Mouse (Mus musculus): ENCODE measurements around the gene Insr. TPM values are rescaled to one million over a fixed set of nuclear protein-coding genes. Genes with fewer than 3 reads are reported as not detected.

The Insr gene
- total and polyA plus RNA-seq, 3 experiments = 5.3 to 7.6 TPM; not detected in 1

GRCm38 (mm10) chr8:3209960-3210359 is 69.5 kb downstream of the Insr start:
- H3K9ac ChIP-seq (ENCODE audit: control insufficient read depth, low read depth, low read length, poor library complexity, severe bottlenecking) = no peak overlapping the region
- no peaks in the 10 kb centered on the region for H3K4me1 ChIP-seq (ENCODE audit: control insufficient read depth in 1 of 2, insufficient read depth in 2 of 2, low read length in 2 of 2)
- no peak overlapping the region for H3K27ac ChIP-seq (ENCODE audit: control insufficient read depth, low read depth, low read length)
- no peaks in the 10 kb centered on the region for H3K27me3 ChIP-seq (ENCODE audit: control insufficient read depth in 1 of 2, insufficient read depth in 2 of 2, low read length in 2 of 2)
- no peak overlapping the region for H3K4me3 ChIP-seq (ENCODE audit: control insufficient read depth in 1 of 2, insufficient read depth in 1 of 2, low read depth in 2 of 2, low read length in 2 of 2)
- TF ChIP-seq CHD1 (IDR thresholded peaks at IDR 0.05; ENCODE audit: low read depth, low read length) (no peak), BHLHE40 (IDR thresholded peaks at IDR 0.05; ENCODE audit: borderline replicate concordance, low read depth, low read length) (no peak), ZKSCAN1 (IDR thresholded peaks at IDR 0.05; ENCODE audit: low read depth, low read length) (no peak), TAL1 (IDR thresholded peaks at IDR 0.05; ENCODE audit: low read length) (no peak), CHD2 (IDR thresholded peaks at IDR 0.05; ENCODE audit: low read length) (no peak), POLR2A (IDR thresholded peaks at IDR 0.05; ENCODE audit: control insufficient read depth in 1 of 2, insufficient read depth in 1 of 2, low read depth in 1 of 2, low read length in 2 of 2, poor library complexity in 1 of 2) (no peak), GATA1 (IDR thresholded peaks at IDR 0.05; ENCODE audit: low read depth, low read length) (no peak), SMC3 (IDR thresholded peaks at IDR 0.05; ENCODE audit: low read depth, low read length) (no peak), POLR2AphosphoS2 (IDR thresholded peaks at IDR 0.05; ENCODE audit: low read length) (no peak), MEF2A (IDR thresholded peaks at IDR 0.05; ENCODE audit: extremely low read depth, insufficient replicate concordance, low read depth, low read length, poor library complexity, severe bottlenecking) (no peak), USF1 (IDR thresholded peaks at IDR 0.05; ENCODE audit: low read depth, low read length) (no peak), ELF1 (IDR thresholded peaks at IDR 0.05; ENCODE audit: low read depth, low read length) (no peak), MXI1 (IDR thresholded peaks at IDR 0.05; ENCODE audit: low read depth, low read length) (no peak)
- no peak for DNase-seq (ENCODE audit: low read depth, low spot score)
- no peaks in the 10 kb centered on the region for H3K36me3 ChIP-seq (ENCODE audit: control insufficient read depth in 1 of 2, insufficient read depth in 2 of 2, low read length in 2 of 2)
- no peaks in the 10 kb centered on the region for H3K9me3 ChIP-seq (replicated peaks; ENCODE audit: insufficient read depth, low read length)
- H3K79me2 ChIP-seq (ENCODE audit: control insufficient read depth, insufficient read depth, low read length, poor library complexity) = no peaks in the 10 kb centered on the region

- Histone ChIP-seq H3K4me3 (ENCODE audit: control insufficient read depth in 1 of 2, insufficient read depth in 1 of 2, low read depth in 2 of 2, low read length in 2 of 2) (no peak overlapping the region), H3K27me3 (ENCODE audit: control insufficient read depth in 1 of 2, insufficient read depth in 2 of 2, low read length in 2 of 2) (no peaks in the 10 kb centered on the region), H3K36me3 (ENCODE audit: control insufficient read depth in 1 of 2, insufficient read depth in 2 of 2, low read length in 2 of 2) (no peaks in the 10 kb centered on the region), H3K27ac (ENCODE audit: control insufficient read depth, low read depth, low read length) (no peak overlapping the region), H3K4me1 (ENCODE audit: control insufficient read depth in 1 of 2, insufficient read depth in 2 of 2, low read length in 2 of 2) (no peaks in the 10 kb centered on the region), H3K9me3 (replicated peaks; ENCODE audit: insufficient read depth, low read length) (no peaks in the 10 kb centered on the region), H3K79me2 (ENCODE audit: control insufficient read depth, insufficient read depth, low read length, poor library complexity) (no peaks in the 10 kb centered on the region), H3K9ac (ENCODE audit: control insufficient read depth, low read depth, low read length, poor library complexity, severe bottlenecking) (no peak overlapping the region)
- no peak for DNase-seq (ENCODE audit: low read depth, low spot score)
- TF ChIP-seq MAFK (IDR thresholded peaks at IDR 0.05; ENCODE audit: borderline replicate concordance, low read depth, low read length) (no peak), SMC3 (IDR thresholded peaks at IDR 0.05; ENCODE audit: low read depth, low read length) (no peak), MXI1 (IDR thresholded peaks at IDR 0.05; ENCODE audit: low read depth, low read length) (no peak), ETS1 (IDR thresholded peaks at IDR 0.05; ENCODE audit: low read depth, low read length) (no peak), ELF1 (IDR thresholded peaks at IDR 0.05; ENCODE audit: low read depth, low read length) (no peak), CTCF (IDR thresholded peaks at IDR 0.05 in 2 of 3, conservative IDR thresholded peaks at IDR 0.05 in 1 of 3; ENCODE audit: control insufficient read depth in 1 of 3, insufficient read depth in 1 of 3, low read depth in 2 of 3, low read length in 3 of 3, poor library complexity in 1 of 3, severe bottlenecking in 1 of 3) (no peak), CHD2 (IDR thresholded peaks at IDR 0.05; ENCODE audit: low read length) (no peak), NRF1 (IDR thresholded peaks at IDR 0.05; ENCODE audit: insufficient read depth, low read depth, low read length, poor library complexity, severe bottlenecking) (no peak), POLR2AphosphoS5 (IDR thresholded peaks at IDR 0.05; ENCODE audit: borderline replicate concordance, low read depth, low read length) (no peak), ZNF384 (IDR thresholded peaks at IDR 0.05; ENCODE audit: low read depth, low read length) (no peak)
These were observed 70.1 kb downstream of the Insr start for GRCm38 (mm10) chr8:3209268-3209667.
